Mouse (Mus musculus): ENCODE measurements around the gene D1Ertd622e. TPM values are rescaled to one million over a fixed set of nuclear protein-coding genes. Genes with fewer than 3 reads are reported as not detected.

Gene D1Ertd622e
- total and polyA plus RNA-seq, 2 experiments = 9.2 to 14.0 TPM

- H3K4me1 ChIP-seq (ENCODE audit: control insufficient read depth, insufficient read depth, low read length) = peaks cover 3% of the 10 kb centered on the region; the same call in 1 of the 2 replicates
- H3K36me3 ChIP-seq (ENCODE audit: control insufficient read depth, insufficient read depth, low read length) = no peaks in the 10 kb centered on the region
- WGBS = 71% methylated on average over 11 of the region's 11 CpGs
- TF ChIP-seq POLR2A (IDR thresholded peaks at IDR 0.05; ENCODE audit: extremely low read depth, insufficient read depth, low read length) = no peak
- TF ChIP-seq CTCF (IDR thresholded peaks at IDR 0.05; ENCODE audit: low read depth, low read length) = no peak
- no peak overlapping the region for H3K9ac ChIP-seq (ENCODE audit: low read depth, low read length)
- peak; percentile 77 for DNase-seq (ENCODE audit: extremely low read depth, low read depth, low spot score)
- H3K79me2 ChIP-seq (ENCODE audit: control insufficient read depth, insufficient read depth, low read length) = no peaks in the 10 kb centered on the region
- H3K27me3 ChIP-seq (ENCODE audit: control insufficient read depth, insufficient read depth, low read length) = no peaks in the 10 kb centered on the region
- H3K27ac ChIP-seq (replicated peaks; ENCODE audit: insufficient read depth, low read depth, low read length) = no peak overlapping the region
- H3K4me3 ChIP-seq (ENCODE audit: insufficient read depth, low read depth, low read length) = no peak overlapping the region
Measured at GRCm38 (mm10) chr1:97614531-97615462, 47.1 kb downstream of the D1Ertd622e start.

DNA sequence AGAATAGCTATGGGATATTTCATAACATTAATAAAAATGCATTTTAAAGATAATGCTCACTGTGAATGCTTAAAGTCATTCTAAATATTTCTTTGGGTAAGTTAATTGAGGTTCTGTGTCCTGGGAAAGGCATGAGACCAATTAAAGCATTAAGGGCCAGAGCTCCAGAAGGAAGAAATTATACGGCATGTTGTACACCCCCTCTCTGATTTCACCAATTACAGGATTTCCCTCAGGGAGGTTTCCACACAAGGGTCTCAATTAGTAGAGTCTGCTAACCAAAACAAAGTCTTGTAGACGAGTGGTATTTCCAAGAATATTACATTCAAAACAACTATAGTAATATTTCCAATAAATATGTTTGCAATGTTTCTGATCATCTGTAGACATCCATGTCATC is 50.1 kb downstream of the D1Ertd622e start:
- H3K79me2 ChIP-seq (ENCODE audit: control insufficient read depth, insufficient read depth, low read length) = no peaks in the 10 kb centered on the region
- no peak overlapping the region for H3K27ac ChIP-seq (replicated peaks; ENCODE audit: insufficient read depth, low read depth, low read length)
- H3K27me3 ChIP-seq (ENCODE audit: control insufficient read depth, insufficient read depth, low read length) = no peaks in the 10 kb centered on the region
- WGBS = 88% methylated on average over 2 of the region's 2 CpGs
- H3K9ac ChIP-seq (ENCODE audit: low read depth, low read length) = no peak overlapping the region
- no peak overlapping the region for H3K4me3 ChIP-seq (ENCODE audit: insufficient read depth, low read depth, low read length)
- no peak for DNase-seq (ENCODE audit: extremely low read depth, low read depth, low spot score)
- no peak for TF ChIP-seq CTCF (IDR thresholded peaks at IDR 0.05; ENCODE audit: low read depth, low read length)
- TF ChIP-seq POLR2A (IDR thresholded peaks at IDR 0.05; ENCODE audit: extremely low read depth, insufficient read depth, low read length) = no peak
- H3K4me1 ChIP-seq (ENCODE audit: control insufficient read depth, insufficient read depth, low read length) = peaks cover 5% of the 10 kb centered on the region; the same call in 1 of the 2 replicates
- H3K36me3 ChIP-seq (ENCODE audit: control insufficient read depth, insufficient read depth, low read length) = no peaks in the 10 kb centered on the region

DNA sequence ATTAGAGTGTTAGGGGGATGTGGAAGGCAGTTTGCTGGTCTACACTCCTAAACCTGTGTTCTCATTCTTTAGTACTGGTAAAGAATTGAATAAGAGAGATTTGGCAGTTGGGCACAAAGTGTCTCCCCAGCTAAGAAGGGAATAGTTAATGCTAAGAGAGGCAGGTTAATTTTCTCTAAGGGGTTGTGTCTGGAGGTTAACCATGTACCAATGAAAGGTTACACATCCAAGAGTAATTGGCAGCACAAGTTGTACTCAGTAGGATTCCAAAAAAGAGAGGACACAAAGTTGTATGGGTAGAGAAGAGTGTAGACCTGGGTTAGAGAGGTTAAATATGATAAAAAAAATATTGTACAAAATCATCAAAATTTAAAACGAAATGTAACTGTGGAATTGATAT is 58.5 kb downstream of the D1Ertd622e start:
- no peak overlapping the region for H3K27ac ChIP-seq (replicated peaks; ENCODE audit: insufficient read depth, low read depth, low read length)
- WGBS = 47% methylated on average over 1 of the region's 1 CpGs
- DNase-seq (ENCODE audit: extremely low read depth, low read depth, low spot score) = peak; percentile 78
- H3K79me2 ChIP-seq (ENCODE audit: control insufficient read depth, insufficient read depth, low read length) = no peaks in the 10 kb centered on the region
- TF ChIP-seq POLR2A (IDR thresholded peaks at IDR 0.05; ENCODE audit: extremely low read depth, insufficient read depth, low read length) (no peak), CTCF (IDR thresholded peaks at IDR 0.05; ENCODE audit: low read depth, low read length) (no peak)
- no peaks in the 10 kb centered on the region for H3K27me3 ChIP-seq (ENCODE audit: control insufficient read depth, insufficient read depth, low read length)
- H3K4me3 ChIP-seq (ENCODE audit: insufficient read depth, low read depth, low read length) = no peak overlapping the region
- H3K36me3 ChIP-seq (ENCODE audit: control insufficient read depth, insufficient read depth, low read length) = no peaks in the 10 kb centered on the region
- no peak overlapping the region for H3K9ac ChIP-seq (ENCODE audit: low read depth, low read length)
- peaks cover 7% of the 10 kb centered on the region; the same call in 1 of the 2 replicates for H3K4me1 ChIP-seq (ENCODE audit: control insufficient read depth, insufficient read depth, low read length)

- no peaks in the 10 kb centered on the region for H3K79me2 ChIP-seq (ENCODE audit: control insufficient read depth, insufficient read depth, low read length)
- 70% methylated on average over 2 of the region's 2 CpGs for WGBS
- peaks cover 5% of the 10 kb centered on the region; the same call in 1 of the 2 replicates for H3K4me1 ChIP-seq (ENCODE audit: control insufficient read depth, insufficient read depth, low read length)
- DNase-seq (ENCODE audit: extremely low read depth, low read depth, low spot score) = no peak
- no peaks in the 10 kb centered on the region for H3K36me3 ChIP-seq (ENCODE audit: control insufficient read depth, insufficient read depth, low read length)
- H3K4me3 ChIP-seq (ENCODE audit: insufficient read depth, low read depth, low read length) = no peak overlapping the region
- TF ChIP-seq CTCF (IDR thresholded peaks at IDR 0.05; ENCODE audit: low read depth, low read length) = no peak
- no peak for TF ChIP-seq POLR2A (IDR thresholded peaks at IDR 0.05; ENCODE audit: extremely low read depth, insufficient read depth, low read length)
- no peak overlapping the region for H3K9ac ChIP-seq (ENCODE audit: low read depth, low read length)
- H3K27me3 ChIP-seq (ENCODE audit: control insufficient read depth, insufficient read depth, low read length) = no peaks in the 10 kb centered on the region
- H3K27ac ChIP-seq (replicated peaks; ENCODE audit: insufficient read depth, low read depth, low read length) = no peak overlapping the region
Measured at GRCm38 (mm10) chr1:97600371-97600770, 61.5 kb downstream of the D1Ertd622e start.

- peaks cover 5% of the 10 kb centered on the region; the same call in 1 of the 2 replicates for H3K4me1 ChIP-seq (ENCODE audit: control insufficient read depth, insufficient read depth, low read length)
- H3K79me2 ChIP-seq (ENCODE audit: control insufficient read depth, insufficient read depth, low read length) = no peaks in the 10 kb centered on the region
- TF ChIP-seq POLR2A (IDR thresholded peaks at IDR 0.05; ENCODE audit: extremely low read depth, insufficient read depth, low read length) (no peak), CTCF (IDR thresholded peaks at IDR 0.05; ENCODE audit: low read depth, low read length) (no peak)
- no peak overlapping the region for H3K4me3 ChIP-seq (ENCODE audit: insufficient read depth, low read depth, low read length)
- WGBS = 9% methylated on average over 3 of the region's 3 CpGs
- H3K27ac ChIP-seq (replicated peaks; ENCODE audit: insufficient read depth, low read depth, low read length) = no peak overlapping the region
- H3K9ac ChIP-seq (ENCODE audit: low read depth, low read length) = no peak overlapping the region
- no peaks in the 10 kb centered on the region for H3K27me3 ChIP-seq (ENCODE audit: control insufficient read depth, insufficient read depth, low read length)
- H3K36me3 ChIP-seq (ENCODE audit: control insufficient read depth, insufficient read depth, low read length) = no peaks in the 10 kb centered on the region
- DNase-seq (ENCODE audit: extremely low read depth, low read depth, low spot score) = peak; percentile 90
Measured at GRCm38 (mm10) chr1:97599101-97599500, 62.8 kb downstream of the D1Ertd622e start.

GRCm38 (mm10) chr1:97588561-97588960 is 73.3 kb downstream of the D1Ertd622e start:
- Histone ChIP-seq H3K36me3 (ENCODE audit: control insufficient read depth, insufficient read depth, low read length) (no peaks in the 10 kb centered on the region), H3K9ac (ENCODE audit: low read depth, low read length) (no peak overlapping the region), H3K27ac (replicated peaks; ENCODE audit: insufficient read depth, low read depth, low read length) (no peak overlapping the region), H3K4me1 (ENCODE audit: control insufficient read depth, insufficient read depth, low read length) (no peaks in the 10 kb centered on the region), H3K4me3 (ENCODE audit: insufficient read depth, low read depth, low read length) (no peak overlapping the region), H3K79me2 (ENCODE audit: control insufficient read depth, insufficient read depth, low read length) (no peaks in the 10 kb centered on the region), H3K27me3 (ENCODE audit: control insufficient read depth, insufficient read depth, low read length) (no peaks in the 10 kb centered on the region)
- TF ChIP-seq CTCF (IDR thresholded peaks at IDR 0.05; ENCODE audit: low read depth, low read length) (no peak), POLR2A (IDR thresholded peaks at IDR 0.05; ENCODE audit: extremely low read depth, insufficient read depth, low read length) (no peak)
- DNase-seq (ENCODE audit: extremely low read depth, low read depth, low spot score) = no peak
- WGBS = 39% methylated on average over 3 of the region's 3 CpGs
